Mouse (Mus musculus): ENCODE results near the gene Acvr2a.

Acvr2a gene

DNA sequence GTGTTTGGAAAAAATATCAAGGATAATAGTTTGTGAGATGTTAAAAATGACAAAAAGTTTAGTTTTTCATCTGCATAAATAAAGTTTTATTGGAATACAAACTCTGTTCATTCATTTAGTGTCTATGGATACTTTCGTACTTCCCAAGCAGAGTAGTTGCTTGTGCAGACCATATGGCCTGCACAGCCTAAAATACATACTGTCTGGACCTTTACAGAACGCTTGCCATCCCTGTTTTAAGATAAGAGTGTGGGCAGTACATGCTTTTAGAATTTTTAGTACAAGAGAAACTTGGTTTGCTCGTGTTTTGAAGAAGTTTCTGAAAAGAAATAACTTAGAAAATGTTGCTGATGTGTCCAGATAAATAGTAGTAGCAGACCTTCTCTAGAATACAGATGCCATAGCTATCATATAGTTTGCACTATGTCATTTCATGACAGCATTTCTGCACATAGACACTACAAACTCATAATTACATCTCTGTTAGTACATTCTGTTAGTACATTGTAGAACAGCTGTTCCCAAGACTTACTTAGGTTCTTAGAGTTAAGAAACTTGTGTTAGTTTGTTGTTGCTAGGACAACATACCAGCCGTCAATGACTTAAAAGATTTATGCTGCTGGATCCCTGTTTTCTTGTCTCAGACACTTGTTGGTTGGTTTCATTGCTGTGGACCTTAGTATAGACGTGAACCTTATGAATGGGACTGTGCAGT, 54.4 kb downstream of the Acvr2a start:
- no peak for DNase-seq (ENCODE audit: low spot score in 2 of 2)

DNA sequence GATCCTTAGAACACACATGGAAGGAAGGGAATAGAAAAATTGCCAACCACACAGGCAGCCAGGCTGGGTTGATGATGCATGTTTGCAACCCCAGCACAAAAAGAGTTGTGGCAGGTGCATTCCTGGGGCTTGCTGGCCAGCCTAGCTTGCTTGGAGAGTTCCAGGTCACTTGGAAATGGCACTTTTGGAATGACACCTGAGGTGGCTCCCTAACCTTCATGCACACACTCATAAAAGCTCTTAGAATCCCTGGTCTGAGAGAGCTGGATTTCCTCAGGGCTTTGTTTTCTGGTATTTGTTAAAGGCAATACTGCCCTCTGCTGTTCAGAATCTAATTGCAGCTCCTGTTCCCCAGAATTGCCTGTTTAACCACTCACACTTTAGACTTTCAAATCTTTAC, 72.0 kb downstream of the Acvr2a start:
- DNase-seq (ENCODE audit: low spot score in 2 of 2): peak; percentile 20

DNA sequence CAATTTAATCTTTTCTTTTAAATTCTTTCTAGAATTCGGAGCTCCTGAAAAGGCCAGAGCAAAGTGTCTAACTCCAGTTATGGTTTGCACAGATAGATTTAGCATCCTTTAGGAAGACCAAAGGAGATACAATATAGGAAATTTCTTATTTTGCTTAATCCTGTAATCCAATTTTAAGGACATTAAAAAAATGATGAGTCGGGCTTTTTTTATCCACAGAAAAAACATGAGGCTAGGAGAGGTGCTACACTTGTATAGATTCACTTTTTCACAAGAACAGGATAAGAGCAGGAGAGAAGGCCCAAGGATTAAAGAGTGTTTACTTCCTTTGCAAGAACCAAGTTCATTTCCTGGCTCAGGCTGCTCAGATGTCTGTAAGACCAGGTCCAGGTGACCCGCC, 81.3 kb downstream of the Acvr2a start:
- no peak for DNase-seq (ENCODE audit: low spot score in 2 of 2)

DNA sequence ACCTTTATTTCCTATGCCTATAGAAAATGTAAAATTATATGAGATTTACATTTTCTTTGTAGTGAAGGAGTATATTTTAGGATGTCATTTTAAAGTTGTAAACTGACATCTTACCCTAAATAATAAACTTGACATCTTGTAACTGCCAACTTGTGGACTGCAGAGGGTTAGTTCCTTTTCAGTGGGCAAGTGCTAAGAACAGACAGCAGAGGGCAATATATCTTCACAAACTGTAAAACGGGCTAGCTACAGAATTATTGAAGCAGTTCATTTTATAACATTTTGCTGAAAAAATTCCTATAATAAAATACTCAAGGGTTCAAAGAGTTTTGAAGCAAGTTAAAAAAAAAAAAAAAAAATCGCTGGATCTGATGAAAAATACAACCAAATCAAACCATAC, 95.0 kb downstream of the Acvr2a start:
- DNase-seq (ENCODE audit: low spot score in 2 of 2): no peak

DNA sequence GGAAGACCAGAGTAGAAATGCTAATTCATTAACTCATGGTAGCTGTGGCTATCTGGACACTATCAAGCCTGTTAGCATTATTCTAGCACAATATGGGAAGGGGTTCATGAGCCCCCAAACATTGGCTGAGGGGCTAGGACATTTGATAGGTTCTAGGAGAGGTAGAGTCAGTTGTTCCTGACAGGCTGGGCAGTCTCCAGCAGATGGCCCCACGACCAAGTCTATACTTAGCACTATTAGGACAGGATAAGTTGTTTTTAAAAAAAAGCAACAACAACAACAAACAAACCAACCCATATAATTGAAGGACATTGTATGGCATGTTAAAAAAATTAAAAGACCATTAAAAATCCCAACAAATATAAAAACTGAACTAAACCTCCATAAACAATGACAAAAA, 100.3 kb downstream of the Acvr2a start:
- DNase-seq (ENCODE audit: low spot score in 2 of 2): no peak

DNA sequence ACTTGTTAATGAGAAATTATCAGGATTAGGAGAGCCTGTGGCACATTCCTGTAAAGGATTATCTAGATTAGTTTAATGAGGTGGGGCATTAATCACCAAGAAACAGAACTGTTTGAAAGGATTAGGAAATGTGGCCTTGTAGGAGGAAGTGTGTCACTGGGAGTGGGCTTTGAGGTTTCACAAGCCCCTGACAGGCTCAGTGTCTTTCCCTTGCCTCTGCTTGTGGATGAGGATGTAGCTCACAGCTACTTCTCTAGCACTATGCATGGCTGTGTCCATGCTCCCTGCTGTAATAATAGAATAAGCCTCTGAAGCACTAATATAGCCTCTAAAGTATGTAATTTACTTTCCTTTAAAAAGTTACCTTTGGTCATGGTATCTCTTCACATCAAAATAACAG, 101.9 kb downstream of the Acvr2a start:
- DNase-seq (ENCODE audit: low spot score in 2 of 2): no peak

DNA sequence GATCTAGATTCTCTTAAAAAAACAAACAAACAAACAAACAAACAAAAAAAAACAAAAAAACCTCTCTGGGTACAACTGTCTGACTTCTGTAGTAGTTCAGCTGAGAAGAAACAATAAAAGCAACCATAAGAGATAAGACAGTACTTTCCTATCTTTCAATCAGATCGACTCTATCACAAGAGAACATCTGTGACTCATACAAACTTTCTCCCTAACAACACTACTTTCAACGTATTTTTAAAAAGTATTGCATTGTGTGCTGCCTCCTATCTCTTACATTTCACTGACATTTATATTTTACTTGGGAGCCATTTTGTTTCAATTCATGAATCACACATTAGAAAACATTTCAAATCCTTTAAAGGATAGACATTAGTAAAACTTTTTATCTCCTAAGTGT, 121.1 kb downstream of the Acvr2a start:
- no peak for DNase-seq (ENCODE audit: low spot score in 2 of 2)

DNA sequence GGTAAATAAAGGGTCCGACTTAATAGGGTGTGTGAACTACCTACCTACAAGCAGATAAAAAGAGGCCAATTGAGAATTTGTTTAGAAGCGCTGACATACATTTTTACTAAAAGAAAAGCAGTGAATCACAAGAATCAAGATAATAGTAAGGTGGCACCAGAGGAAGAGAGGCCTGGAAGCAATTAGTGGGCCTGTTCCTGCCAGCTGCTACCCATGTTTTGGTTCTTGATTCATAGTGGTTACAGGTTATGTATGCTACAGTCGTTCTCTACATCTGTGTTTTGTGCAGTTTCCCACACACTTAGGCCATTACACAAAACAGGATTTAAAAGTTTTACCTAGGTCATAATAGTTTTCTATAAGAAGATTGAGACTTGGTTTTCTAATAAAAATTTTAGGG, 133.9 kb downstream of the Acvr2a start:
- DNase-seq (ENCODE audit: low spot score in 2 of 2): no peak

DNA sequence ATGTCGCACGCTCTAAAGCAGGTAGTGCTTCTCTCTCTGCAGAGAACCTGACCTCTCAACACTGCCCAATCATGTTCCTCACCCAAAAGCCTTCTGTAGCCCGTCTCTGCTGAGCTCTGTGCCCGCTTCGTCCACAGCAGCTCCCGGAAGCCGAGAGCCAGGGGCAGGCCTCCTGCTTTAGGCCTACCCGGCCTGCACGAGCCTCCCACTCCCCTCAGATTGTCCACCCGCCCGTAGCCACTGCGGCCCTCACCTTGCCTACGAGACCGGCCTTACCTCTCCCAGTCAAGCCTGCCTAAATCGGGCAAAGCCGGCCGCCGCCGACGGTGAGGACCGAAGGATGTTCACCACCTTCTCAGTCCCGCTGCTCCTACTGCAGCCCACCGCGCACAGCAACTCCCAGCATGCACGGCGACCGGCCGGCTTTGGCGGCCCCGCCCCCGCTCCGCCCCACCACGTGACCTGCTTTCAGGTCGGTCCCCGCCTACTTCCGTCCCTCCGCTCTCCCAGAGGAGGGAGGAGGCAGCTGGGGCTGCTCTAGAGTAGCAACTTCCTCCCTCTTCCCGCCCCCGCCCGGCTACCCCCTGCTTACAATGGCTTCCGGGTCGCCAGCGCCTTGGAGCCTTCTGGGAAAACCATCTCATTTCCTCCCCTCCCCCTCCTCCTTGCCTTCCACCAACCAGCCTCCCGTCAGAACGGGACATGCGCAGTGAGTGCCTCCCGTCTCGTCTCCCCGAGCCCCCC, 135.1 kb downstream of the Acvr2a start, which contains the start of gene Mbd5:
TSS of gene Mbd5 (plus strand) at position 668 of the 744 bp plus-strand sequence.
- peak; percentile 97 to 98 for DNase-seq (ENCODE audit: low spot score in 2 of 2)

DNA sequence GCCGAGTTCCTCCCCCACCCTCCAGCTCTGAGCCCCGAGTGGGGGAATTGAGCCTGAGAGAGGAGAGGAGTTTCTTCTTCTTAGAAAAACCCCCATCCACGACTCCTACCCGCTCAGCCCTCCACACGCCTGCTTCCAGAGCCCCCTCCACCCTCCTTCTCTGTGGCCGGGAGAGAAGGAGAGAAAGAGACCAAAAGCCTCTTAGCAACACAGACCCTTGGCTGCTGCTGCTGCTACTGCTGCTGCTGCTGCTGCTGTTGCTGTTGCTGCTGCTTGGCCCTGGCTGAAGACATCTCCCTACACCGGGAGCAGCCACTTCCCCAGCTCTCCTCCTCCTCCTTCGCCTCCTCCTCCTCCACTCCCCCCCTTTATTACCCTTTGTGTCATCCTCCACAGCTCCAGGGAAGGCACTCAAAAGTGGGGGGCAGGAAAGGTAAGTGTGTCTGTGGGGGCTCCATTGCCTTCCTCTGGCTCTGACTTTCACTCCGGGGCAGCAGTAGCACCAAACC, 135.9 kb downstream of the Acvr2a start:
- peak; percentile 3 to 43 for DNase-seq (ENCODE audit: low spot score in 2 of 2)

DNA sequence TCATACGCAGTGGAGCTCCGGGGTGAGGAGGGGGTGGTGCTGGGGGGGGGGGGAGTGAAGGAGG, 136.2 kb downstream of the Acvr2a start, which contains the start of gene Orc4:
TSS of gene Orc4 (minus strand) at position 26 of the 64 bp plus-strand sequence.
- DNase-seq (ENCODE audit: low spot score in 2 of 2): no peak

DNA sequence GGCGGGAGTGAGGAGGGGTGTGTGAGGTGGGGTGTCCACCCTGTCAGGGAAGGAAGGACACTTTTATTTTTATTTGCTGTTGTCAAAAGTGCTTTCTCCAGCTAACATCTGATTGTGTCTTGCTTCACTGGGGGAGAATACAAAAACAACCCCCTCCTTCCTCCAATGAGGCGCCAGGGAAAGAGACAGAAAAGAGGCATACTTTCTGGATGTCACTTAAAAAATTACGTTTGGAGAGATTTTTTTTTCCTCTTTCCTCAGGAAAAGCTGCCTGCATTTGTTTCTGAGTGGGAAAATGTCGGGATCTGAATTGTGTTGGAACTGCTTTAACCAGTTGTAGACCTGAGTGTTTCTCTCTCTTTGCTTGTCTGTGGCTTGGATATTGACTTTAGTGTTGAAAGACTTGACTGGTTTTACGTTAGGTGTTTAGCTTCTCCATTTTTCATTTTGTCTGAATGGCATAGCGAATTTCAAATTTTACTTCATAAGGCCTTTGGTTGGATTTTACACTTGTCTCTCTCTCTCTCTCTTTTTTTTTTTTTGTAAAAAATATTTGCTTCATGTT, 136.5 kb downstream of the Acvr2a start:
- no peak for DNase-seq (ENCODE audit: low spot score in 2 of 2)

Measured in urinary bladder, adult 18-20 months (tissue).